Mouse (Mus musculus): ENCODE results near the gene Ank2.

GRCm38 (mm10) chr3:127170246-127170645 lies 328.9 kb downstream of the Ank2 start:
- TF ChIP-seq CTCF (conservative IDR thresholded peaks at IDR 0.05; ENCODE audit: insufficient read depth, insufficient read length, low read depth, low read length) (no peak), POLR2A (IDR thresholded peaks at IDR 0.05; ENCODE audit: low read depth, low read length) (no peak)

All from kidney, adult 2 months (tissue).